Mouse (Mus musculus): Measurements from ENCODE around the gene Ephb1.

The Ephb1 gene

GRCm38 (mm10) chr9:101897851-101898250, 456.6 kb downstream of the Ephb1 start:
- no peak for DNase-seq

GRCm38 (mm10) chr9:101883295-101883694, 471.2 kb downstream of the Ephb1 start:
- no peak for DNase-seq

DNA sequence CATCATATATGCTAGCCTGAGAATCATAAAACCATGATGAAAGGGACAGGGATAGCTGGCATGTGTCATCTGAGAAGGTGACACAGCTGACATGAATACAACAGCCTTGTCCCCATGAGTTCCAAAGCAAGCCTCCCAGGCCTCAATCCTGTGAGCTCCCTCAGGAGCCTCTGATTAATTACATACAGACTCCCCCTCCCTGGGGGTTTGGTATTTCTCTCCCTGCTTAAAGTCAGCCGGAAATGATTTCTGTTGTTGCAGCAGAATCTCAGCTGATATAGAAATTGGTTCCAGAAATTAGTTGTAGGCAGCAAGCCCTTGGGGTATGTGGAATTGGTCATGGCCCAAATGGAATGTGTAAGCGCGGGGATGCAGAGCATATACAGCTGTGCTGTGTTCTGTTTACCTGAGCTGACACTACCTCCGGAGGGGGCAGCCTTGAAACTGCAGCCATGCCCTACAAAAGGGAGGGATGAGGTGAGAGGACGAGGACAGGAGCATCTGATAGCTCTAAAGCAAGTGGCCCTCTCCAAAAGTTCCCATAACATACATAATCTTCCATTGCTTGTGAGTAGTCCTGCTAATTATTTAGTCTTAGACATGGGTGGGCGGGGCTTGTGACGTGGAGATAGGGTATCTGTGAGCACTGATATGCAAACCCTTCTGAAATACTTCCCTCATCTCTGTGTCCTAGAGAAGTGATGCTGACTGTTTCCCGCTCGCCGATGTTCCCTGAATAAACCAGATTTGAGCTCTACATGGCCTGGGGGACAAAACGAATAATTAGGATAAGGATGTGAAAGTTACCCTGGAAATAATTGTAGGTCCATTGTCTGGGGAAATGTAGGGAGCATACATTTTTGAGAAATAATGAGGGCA, 477.1 kb downstream of the Ephb1 start:
- DNase-seq = no peak

DNA sequence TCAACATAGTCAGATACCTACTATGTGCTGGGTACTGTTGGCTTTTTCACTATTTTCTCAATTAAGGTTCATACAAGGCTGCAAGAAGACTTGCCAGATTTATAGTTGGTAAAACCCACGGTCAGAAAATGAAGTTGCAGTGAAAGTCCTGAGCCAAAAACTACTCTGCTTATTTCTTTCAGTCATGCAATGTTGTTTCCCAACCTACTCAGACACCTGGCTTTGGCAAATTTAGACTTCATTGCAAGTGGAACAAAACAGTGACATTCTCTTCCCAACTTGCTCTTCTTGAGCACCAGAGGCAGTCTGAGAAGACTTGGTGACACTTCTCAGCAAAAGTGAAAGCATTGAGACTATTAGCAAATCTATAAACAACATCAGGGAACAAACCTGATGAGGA, 479.2 kb downstream of the Ephb1 start:
- no peak for DNase-seq
